Mouse (Mus musculus) right cerebral cortex, postnatal 36 days (tissue): ENCODE results near the gene Camsap1.
A peak's percentile ranks its signal among the peaks of the same experiment; 100 is the strongest.

Experiments
- DNase-seq, 2 experiments: peaks; one replicate each; pipeline ENCODE4 v3.0.0; 2022; ENCODE audit warnings: low spot score in 2 of 2, mixed read lengths in 1 of 2

The Camsap1 gene

GRCm38 (mm10) chr2:25978997-25979396 lies 4.1 kb downstream of the Camsap1 start:
- DNase-seq: no peak

- DNase-seq: no peak
Measured at GRCm38 (mm10) chr2:25977587-25978239, 5.4 kb downstream of the Camsap1 start.

GRCm38 (mm10) chr2:25975141-25975770 lies 7.8 kb downstream of the Camsap1 start:
- no peak for DNase-seq

- no peak for DNase-seq
Measured at GRCm38 (mm10) chr2:25970426-25970825, 12.7 kb downstream of the Camsap1 start.

GRCm38 (mm10) chr2:25969319-25969718 lies 13.8 kb downstream of the Camsap1 start:
- DNase-seq: no peak

GRCm38 (mm10) chr2:25949291-25949690 lies 33.8 kb downstream of the Camsap1 start:
- DNase-seq: no peak

- no peak for DNase-seq
Measured at GRCm38 (mm10) chr2:25947950-25948349, 35.1 kb downstream of the Camsap1 start.

- DNase-seq: no peak
Measured at GRCm38 (mm10) chr2:25943822-25944221, 39.3 kb downstream of the Camsap1 start.

- DNase-seq: no peak
Measured at GRCm38 (mm10) chr2:25940503-25940902, 42.6 kb downstream of the Camsap1 start.

GRCm38 (mm10) chr2:25931249-25931859 lies 51.7 kb downstream of the Camsap1 start:
- no peak for DNase-seq

GRCm38 (mm10) chr2:25927821-25928220 lies 55.3 kb downstream of the Camsap1 start:
- no peak for DNase-seq

GRCm38 (mm10) chr2:25924934-25925333 lies 58.1 kb downstream of the Camsap1 start:
- DNase-seq: no peak

GRCm38 (mm10) chr2:25923799-25924198 lies 59.3 kb downstream of the Camsap1 start:
- no peak for DNase-seq

- peak in 1 of 2 experiments; percentile 34 for DNase-seq
Measured at GRCm38 (mm10) chr2:25919972-25920371, 63.1 kb downstream of the Camsap1 start.

- no peak for DNase-seq
Measured at GRCm38 (mm10) chr2:25918408-25918807, 64.7 kb downstream of the Camsap1 start.

GRCm38 (mm10) chr2:25914821-25915220 lies 68.3 kb downstream of the Camsap1 start:
- no peak for DNase-seq

- DNase-seq: peak in 1 of 2 experiments; percentile 32
Measured at GRCm38 (mm10) chr2:25914201-25914600, 68.9 kb downstream of the Camsap1 start.

- DNase-seq: peak in 1 of 2 experiments; percentile 42
Measured at GRCm38 (mm10) chr2:25913247-25913646, 69.8 kb downstream of the Camsap1 start.

GRCm38 (mm10) chr2:25909872-25910271 lies 73.2 kb downstream of the Camsap1 start:
- DNase-seq: no peak

GRCm38 (mm10) chr2:25898970-25899369 lies 84.1 kb downstream of the Camsap1 start:
- DNase-seq: no peak

GRCm38 (mm10) chr2:25892440-25892839 lies 90.6 kb downstream of the Camsap1 start:
- no peak for DNase-seq

GRCm38 (mm10) chr2:25888144-25888543 lies 94.9 kb downstream of the Camsap1 start:
- no peak for DNase-seq

GRCm38 (mm10) chr2:25887226-25887625 lies 95.9 kb downstream of the Camsap1 start:
- DNase-seq: no peak
